Mouse (Mus musculus) heart, adult 11 months (tissue): ENCODE measurements around the gene Nat8f1.
"Not testable (repeated sequence)": the region's sequence is repeated elsewhere in the genome, so short reads cannot be mapped to it uniquely, and the experiment has no call there.

Experiments used
- DNase-seq: peaks from one replicate; pipeline ENCODE4 v3.0.0; 2022

Gene Nat8f1

DNA sequence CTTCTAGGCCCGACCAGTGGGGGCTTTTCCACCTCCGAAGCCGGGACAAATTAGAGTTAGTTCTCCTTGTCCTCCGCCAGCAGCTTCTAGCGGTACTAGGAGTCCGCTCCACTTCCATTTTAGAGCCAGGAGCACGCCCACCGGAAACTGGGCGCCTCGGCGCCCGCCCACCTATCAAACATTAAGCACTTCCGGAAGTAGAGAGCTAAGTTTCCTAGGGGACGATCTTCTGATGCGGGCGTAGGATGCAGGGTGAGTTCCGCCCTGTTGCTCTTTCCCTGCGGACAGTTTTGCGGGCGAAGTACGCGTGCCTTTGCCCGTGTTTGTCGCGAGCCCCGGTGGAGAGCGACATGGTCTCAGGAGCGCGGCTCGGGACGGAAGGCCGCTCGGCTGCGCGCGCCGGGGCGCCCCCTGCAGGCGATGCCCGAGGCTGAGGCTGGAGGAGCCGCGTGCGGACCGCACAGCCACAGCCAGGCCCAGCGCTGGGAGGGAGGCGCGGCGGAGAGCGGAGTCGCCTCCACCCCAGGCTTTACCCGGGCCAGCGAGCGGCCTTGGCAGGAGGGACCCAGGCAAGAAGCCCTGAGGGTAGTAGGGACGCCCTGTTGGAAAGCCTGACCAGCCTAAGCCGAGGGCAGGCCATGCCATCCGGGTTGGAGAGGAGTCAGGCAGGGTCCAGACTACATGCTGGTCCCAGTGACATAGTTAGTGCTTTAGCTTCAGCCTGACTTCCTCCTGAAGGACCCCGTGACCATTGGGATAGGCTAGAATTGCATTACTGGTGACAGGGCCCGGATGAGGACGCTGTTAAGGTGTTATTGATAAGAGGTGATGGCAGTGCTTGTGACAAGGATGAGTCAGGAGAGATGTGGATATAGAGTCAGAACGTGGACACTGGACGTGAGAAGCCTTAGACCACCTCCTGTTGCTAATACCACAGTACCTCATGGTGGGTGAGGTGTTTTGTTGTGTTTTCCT, at the start of gene Nat8f1:
Gene Nat8f1, minus strand, starts transcription at position 149 of the 975 bp plus-strand sequence.
- DNase-seq, result peak; percentile 99

DNA sequence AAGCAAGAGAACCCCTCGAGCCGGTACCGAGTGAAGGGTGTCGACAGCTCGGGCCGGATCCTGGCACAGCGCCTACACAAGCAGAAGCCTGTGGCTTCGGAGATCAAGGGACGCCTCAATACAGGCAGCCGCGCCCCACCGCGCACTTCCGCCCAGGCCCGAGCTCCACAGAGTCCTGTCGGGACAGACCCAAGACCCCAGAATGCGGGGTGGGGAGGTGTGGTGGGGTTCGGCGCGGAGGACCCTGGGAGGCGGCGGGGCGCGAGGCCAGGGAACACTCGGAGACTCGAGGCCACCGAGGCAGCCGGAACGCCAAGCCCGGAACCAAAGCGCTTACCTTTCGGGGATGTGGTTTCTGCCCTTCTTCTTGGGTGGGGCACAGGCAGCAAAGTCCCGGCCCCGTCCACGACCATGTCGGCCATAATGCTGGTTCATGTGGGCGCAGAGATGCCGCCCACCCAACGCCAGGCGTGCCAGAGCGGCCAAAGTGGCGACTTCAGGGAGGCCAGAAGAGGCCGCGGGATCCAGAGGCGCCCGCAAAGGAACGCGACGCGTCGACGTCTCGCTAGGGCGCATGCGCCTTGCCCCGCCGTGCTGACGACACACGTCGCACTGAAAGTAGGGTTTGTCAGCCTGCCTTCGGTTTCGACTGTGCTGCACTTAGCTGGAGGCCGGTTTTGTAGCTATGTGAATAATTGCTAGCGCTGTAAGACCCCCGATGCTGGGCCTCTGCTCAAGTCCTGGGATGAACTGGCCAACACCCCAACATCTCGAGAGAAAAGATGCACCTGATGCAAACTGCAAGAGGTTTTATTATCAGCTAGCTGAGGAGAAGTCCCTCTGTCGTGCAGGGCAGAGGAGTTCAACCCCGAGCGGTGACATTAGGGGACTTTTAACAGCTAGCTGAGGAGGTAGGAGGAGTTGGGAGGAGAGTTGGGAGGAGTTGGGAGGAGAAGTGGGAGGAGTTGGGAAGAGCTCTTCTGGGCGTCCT, 45.9 kb upstream of the Nat8f1 start, which contains the start of gene Dusp11:
Gene Dusp11, minus strand, starts transcription at position 567 of the 991 bp plus-strand sequence.
- peak; percentile 99 for DNase-seq

DNA sequence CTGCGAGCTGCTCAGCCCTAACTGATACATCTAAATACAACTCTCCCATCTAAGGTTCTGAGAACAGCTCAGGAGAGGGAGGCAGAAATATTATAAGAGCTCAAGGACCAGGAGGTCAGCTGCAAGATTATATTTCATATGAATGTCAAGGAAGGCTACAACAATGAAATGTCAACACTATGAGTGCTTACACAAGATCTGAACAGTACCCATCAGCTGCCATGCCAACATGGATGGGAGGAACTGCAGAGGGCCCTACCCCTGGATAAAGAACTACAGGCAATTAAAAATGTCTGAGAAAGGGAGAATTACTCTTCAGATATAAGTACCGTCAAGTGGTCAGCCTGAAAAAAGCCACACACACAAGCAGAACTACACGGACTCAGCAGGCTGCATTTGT, 42.1 kb upstream of the Nat8f1 start:
- peak; percentile 35 for DNase-seq

DNA sequence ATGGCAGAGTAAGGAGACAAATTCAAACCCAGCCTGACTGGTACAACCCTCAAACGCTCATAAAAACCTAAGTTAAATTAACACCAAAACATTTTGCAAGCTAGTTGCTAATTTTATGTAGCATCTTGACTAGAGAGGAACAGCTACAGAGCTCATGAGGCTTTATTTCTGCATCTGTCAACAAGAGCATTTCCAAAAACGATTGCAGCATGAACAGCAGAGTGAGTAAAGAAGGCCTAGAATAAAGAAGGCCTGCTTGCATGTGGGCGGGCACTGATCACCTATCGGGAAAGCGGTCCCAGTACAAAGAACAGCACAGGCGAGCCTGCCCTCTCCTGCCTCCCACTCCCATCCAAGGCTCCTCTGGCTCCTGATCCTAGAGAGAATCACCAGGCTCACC, 33.1 kb upstream of the Nat8f1 start:
- no peak for DNase-seq

DNA sequence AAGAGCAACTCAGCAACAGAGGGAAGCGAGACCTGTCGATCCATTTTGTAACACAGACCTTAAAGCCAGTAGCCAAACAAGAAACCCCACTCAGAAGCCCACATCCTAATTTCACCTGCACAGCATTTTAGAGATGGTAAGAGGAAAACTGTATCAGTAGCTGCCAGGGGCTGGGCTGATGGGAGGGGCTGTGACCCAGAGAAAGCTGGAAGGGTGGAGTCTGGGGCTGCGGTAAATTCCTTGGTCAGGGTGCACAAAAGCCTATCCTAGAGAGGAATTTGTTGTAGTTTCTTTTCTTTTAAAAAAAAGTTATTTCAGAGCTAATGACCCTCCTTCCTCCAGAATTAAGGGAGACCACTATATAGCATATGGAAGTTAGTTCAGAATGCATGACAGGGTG, 27.0 kb upstream of the Nat8f1 start:
- no peak for DNase-seq

DNA sequence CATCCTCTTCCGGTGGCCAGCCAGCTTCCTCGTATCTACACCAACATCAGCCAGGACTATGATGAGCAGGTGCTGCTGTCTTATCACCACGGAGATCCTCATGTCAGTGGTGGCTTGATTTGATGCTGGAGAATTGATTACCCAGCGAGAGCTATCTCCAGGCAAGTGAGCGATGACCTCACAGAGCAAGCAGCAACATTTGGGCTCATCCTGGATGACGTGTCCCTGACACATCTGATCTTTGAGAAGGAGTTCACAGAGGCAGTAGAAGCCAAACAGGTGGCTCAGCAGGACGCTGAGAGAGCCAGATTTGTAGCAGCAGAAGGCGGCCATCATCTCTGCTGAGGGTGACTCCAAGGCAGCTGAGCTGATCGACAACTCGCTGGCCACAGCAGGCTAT, 23.2 kb upstream of the Nat8f1 start:
- no peak for DNase-seq

DNA sequence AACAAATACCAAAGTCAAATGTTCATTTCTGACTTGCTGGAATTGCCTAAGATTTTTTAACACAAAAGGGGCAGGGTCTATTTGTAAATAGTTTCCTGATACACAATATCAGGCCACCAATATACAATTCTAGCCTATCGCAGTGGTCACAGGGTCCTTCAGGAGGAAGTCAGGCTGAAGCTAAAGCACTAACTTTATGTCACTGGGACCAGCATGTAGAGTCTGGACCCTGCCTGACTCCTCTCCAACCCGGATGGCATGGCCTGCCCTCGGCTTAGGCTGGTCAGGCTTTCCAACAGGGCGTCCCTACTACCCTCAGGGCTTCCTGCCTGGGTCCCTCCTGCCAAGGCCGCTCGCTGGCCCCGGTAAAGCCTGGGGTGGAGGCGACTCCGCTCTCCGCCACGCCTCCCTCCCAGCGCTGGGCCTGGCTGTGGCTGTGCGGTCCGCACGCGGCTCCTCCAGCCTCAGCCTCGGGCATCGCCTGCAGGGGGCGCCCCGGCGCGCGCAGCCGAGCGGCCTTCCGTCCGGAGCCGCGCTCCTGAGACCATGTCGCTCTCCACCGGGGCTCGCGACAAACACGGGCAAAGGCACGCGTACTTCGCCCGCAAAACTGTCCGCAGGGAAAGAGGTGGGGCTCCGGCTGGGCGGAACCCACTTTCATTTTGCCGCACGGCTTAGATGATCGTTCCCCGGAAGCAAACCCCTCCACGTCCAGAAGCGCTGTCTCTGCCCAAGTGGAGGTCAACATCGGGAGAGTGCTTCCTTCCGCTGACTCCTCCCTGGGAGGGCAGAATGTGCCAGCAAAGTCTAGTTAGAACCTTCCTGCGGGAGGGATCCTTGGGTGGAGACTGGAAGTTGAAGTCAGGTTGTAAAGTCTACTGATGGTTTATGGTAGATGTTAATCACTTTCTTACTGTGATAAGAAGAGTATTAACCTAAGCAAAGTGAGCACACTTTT, 21.3 kb upstream of the Nat8f1 start:
- peak; percentile 99 for DNase-seq

DNA sequence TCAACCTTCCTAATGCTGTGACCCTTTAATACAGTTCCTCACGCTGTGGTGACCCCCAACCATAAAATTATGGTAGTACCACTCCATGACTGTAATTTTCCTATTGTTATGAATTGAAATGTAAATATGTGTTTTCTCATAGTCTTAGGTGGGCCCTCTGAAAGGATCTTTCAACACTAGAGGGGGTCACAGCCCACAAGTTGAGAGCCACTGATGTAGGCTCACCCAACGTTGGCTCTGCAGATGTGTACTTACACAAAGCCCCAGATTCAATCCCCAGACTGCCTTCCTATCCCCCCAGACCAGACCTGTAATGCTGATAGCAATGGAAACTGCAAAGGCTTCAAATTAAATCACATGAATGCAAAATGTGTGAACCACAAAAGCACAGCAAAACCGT, 20.2 kb upstream of the Nat8f1 start:
- DNase-seq, result peak; percentile 75

DNA sequence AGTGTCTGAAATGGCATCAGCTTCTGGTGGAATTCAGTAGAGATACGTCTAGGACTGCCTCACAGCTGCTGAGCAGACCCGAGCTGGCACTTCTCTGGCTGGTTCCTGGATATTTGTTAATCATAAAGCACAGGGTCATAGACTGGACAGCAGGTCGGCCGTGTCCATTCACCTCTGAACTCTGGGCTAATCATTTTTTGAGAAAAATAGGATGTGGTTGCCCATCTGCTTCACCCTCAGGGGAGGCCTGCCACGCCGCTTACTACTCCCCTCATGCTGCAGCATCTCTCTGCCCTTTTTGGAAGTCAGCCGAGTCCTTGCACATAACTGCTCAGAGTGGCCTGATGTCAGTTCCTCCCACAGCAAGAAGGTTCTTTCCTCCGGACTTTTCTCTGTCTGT, 18.6 kb upstream of the Nat8f1 start:
- peak; percentile 68 for DNase-seq

DNA sequence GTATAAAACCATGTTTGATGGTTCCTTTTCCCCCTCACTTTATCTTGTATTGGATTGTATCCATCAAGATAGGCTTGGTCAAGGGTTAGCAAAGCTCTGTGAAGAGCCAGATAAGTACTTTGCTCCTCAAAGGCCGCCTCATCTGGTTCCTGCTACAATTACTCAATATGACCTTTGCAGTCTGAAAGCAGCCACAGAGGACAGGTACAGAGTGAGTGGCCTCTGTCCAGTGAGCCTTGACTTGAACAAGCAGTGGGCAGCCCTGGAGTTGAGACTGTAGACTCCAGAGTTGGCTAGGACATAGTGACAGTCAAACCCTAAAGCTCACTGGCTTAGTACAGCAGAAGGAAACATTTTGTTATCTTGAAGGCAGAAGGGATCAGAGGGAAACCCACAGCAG, 13.8 kb upstream of the Nat8f1 start:
- peak; percentile 64 for DNase-seq

DNA sequence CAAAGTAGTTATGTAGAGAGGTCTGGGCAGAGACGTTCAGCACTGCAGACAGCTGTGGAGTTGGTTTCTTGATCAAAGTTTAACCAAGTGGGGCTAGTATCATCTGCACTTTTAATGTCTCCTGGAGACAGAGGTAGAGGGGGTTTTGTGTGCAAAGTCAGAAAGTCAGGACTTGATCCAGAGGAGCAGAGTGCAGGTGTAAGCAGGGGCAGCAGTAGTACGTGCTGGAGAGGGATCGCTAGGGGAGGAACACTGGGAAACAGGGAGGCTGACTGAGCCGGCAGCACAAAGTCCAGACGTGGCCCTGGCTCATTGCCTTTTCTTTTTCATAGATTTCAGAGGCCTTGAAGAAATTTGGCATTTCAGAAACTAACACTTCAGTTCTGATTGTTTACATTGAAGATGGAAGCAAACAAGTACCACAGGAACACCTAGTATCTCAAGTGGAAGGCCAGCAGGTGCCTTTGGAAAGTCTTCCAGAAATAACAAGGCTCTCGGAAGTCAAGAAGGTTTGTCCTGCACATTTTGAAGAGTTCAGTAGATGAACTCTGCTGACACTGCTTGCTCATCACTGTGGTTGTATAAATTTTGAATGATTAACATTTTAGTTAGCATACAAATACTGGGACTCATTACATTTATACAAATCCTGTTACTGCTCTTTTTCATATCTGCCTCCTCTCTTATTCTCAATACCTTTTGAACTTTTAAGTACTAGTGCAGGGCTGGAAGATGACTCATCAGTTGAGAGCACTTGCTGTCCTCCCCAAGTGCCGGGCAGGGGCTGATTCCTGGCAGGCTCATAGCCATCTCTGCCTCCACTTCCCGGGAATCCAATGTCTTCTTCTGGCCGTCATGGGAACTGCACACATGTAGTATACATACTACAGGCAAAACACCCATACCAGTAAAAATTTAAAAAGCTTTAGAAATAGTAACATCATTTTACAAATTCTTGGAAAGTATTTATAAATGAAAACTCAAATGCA, 12.3 kb upstream of the Nat8f1 start:
- DNase-seq, result peak; percentile 59

DNA sequence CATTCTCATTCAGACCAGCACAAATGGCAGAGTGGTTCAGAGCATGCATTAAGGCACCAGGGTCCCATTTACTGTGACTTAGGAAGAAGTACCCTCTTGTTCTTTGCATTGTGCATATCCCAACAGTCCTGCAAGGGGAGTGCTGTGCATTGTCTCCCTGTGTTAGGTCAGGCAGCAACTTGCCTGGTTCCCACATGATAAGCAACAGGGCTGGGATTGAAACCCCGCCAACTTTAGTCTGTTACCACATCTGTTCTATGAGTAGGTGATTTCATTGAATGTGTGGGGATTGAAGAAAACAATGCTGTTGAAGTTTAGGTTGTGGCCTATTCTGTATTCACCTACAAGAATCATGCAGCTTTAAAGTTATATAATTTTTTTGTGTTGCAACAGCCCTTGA, 11.2 kb upstream of the Nat8f1 start:
- DNase-seq, result peak; percentile 60

DNA sequence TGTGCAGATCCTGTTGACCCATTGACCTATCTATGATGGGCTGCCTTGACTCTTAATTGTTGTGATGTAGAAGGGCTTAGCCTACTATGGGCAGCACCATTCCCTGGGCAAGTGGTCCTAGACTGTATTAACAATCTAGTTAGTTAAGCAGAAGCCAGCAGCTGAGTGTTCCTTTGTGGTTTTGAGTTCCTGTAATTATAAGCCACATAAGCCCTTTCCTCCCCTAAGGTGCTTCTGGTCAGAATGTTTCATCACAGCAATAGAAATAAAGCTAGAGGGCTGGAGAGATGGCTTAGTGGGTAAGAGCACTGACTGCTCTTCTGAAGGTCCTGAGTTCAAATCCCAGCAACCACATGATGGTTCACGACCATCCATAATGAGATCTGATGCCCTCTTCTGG, 8.2 kb upstream of the Nat8f1 start:
- no peak for DNase-seq

DNA sequence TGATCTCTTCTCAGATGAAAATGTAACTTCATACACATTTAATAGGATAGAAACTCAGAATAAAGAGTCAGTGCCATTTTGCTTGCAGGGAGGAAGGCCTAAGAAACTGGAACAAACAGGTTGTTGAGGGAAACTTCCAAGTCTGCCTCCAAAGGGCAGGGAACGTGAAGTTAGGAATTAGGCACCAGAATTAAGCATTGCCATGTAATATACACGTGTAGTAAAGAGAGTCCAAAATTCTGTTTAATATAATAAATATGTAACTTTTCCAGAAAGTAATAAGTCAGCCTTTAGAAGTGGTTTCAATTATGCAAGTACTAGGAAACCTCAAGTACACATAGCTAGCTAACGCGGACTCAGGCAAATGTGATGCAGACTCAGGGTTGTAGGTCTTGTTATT, 3.9 kb upstream of the Nat8f1 start:
- DNase-seq, result no peak

DNA sequence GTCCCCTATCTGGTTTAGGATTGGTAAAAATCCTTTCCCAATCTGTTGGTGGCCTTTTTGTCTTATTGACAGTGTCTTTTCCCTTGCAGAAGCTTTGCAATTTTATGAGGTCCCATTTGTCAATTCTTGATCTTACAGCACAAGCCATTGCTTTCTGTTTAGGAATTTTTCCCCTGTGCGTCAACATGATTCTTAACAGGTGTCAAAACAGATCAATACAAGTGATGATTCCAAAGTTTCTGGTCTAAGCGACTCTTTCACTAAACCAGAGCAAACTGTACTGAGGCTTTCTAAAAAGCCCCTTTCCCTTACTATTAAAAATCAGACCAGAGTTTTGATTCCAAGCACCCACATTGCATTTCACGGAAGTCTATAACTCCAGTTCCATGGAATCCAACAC, 2.9 kb upstream of the Nat8f1 start:
- not testable (repeated sequence) for DNase-seq

DNA sequence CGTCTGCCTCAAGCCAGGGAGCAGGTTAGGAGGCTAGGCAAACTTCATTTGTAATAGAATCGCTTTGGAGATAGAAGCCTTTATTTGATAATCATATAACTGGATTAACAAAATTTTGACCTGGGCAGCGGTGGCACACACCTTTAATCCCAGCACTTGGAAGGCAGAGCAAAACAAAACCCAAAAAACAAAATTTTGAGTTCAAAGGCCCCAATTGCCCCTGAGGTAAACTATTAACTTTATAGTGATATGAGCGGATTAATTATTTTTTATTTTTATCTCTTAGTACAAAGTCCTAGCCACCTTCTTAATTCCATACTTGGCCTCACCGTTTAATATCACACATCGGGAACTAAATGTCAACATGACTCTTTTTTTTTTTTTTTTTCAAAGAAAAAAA, 1.1 kb upstream of the Nat8f1 start:
- no peak for DNase-seq

DNA sequence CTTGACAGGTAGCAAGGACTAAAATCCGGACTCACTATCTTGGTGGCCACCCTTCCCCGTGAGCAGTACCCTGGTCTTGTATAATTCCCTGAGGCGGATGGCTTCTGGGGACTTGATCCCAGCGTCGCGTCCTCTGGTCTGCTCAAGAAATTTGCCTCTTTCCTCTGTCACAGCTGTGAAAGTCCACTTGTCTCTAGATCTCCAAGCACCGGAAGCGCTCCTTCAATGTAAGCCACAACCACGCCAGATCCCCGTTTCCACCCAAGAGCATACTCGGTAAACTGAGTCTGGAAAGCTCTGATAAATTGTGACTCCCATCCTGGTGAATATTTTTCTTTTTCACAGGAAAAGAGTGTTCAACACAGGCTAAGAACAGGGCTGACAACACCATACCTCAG, 347 bp downstream of the Nat8f1 start:
- DNase-seq, result no peak

DNA sequence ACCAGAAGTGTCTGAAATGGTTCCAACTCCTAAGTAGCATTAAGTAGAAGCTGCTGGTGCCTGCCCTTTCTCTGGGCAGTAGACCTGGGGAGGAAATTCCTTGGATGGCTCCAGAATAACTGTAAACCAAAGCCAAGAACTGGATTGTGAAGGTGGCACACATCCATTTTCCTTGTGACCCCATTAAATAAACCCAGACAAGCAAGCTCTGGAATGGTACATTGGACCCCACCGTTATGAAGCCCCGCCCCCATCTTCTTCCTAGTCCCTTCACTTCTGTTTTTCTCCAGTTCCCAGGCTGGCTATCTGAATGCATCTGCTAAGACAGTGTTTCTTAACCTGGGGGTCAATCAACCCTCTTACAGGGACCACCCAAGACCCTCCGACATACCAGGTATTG, 3.9 kb downstream of the Nat8f1 start, which contains the start of gene Tprkb:
Gene Tprkb, plus strand, starts transcription at position 279 of the 400 bp plus-strand sequence.
- no peak for DNase-seq

DNA sequence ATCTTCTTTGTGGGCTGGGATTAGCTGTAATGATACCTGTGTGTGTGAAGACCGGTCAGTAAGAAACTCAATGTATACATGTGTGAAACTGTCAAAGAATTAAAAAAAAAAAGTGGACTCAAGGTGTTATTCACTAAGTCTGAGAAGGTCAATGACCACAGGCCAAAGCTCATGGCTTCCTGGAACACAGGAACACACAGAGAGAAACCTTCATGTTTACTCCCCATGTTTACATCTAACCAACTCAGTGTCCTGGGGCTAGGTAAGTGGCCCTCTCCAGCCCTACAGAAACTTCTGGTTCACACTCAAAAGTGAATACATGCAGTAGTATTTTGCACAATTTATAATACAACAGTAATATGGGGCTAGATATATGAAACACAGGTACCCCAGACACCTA, 5.8 kb downstream of the Nat8f1 start:
- DNase-seq, result no peak

DNA sequence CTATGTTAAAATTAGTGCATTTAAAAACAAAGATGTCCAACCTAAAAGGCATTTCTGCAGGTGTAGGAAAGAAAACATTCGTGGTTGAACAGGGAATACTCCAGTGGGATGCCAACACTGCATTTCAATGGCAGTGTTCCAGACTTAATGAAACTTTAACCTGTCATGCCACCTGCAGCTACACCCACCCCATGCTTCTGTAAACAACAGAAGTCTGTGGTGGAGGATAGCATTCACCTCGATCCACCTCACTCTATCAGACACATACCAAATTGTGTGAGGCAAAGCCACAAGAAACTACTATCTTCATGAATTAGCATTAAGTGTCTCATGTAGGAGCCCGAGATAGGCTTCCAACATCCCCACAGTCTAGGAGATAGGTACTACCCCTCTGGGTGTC, 7.1 kb downstream of the Nat8f1 start:
- no peak for DNase-seq

DNA sequence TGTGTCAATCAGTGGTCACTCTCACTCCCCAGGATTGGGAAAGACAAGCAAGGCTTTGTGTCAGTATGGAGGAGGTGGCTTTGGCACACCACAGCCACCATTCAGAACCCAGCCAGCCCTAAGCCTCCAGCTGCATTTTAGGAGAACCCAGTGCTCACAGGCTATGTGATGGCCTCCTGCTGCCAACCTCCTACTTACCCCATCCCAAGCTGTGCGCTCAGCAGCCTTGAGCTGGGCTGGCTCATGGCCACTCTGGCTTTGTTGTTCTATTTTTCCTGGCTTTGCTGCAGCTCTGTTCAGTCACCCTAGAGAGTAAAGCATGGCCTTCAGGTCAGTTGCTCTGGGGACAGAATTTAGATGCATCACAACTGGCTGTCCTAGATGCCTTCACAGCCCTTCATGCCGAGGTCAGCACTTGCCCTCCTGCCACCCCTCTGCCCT, 8.6 kb downstream of the Nat8f1 start:
- peak; percentile 97 for DNase-seq
